ENCODE assay signal across 24 mouse cellular contexts in the genomic region with DNA sequence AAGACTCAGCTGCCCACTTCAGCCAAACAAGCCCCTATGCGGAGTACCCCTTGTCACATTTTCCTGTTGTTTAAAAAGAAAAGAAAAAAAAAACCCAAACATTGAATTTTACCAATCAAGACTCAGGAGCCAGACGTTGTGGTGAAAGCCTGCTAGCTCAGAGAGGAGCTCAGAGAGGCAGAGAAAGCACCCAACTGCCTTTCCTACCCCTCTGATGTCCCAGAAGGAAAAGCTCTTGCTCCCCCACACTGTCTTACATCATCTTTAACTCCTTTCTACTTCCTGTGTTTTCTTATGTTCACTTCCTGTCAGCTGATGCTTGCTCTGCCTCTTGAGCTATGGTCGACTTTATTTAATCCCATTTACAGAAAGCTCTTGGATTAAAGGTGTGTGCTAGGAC. TPM values are rescaled to one million over a fixed set of nuclear protein-coding genes. Genes with fewer than 3 reads are reported as not detected.
DNase-seq lines count a peak whose midpoint lies in the region; ATAC-seq and TF ChIP-seq lines count a peak whose summit lies in the region.
"Had no signal": no experiment of that assay in that cellular context is flagged by ENCODE, and none has a peak within 500 bp of the region (broad histone marks: within the 10 kb centered on the region; RNA-seq: fewer than 3 reads in every experiment).

No protein-coding gene starts in this region.

- TF ChIP-seq RAD21 in MEL (IDR thresholded peaks at IDR 0.05; ENCODE audit: low read depth, low read length) = no peak

- H3K9ac ChIP-seq in MEL (ENCODE audit: control insufficient read depth, low read depth, low read length, poor library complexity, severe bottlenecking) = no peak overlapping the region
- H3K9ac ChIP-seq: forebrain, postnatal 0 days; heart, embryonic 12.5 days; heart, embryonic 15.5 days; hindbrain, embryonic 13.5 days; intestine, embryonic 15.5 days had no signal

- no peak overlapping the region for H3K4me3 ChIP-seq in MEL (ENCODE audit: control insufficient read depth in 1 of 2, insufficient read depth in 1 of 2, low read depth in 2 of 2, low read length in 2 of 2)
- H3K4me3 ChIP-seq: heart, embryonic 12.5 days; heart, embryonic 15.5 days; hindbrain, embryonic 10.5 days; hindbrain, embryonic 13.5 days; intestine, embryonic 15.5 days had no signal

- ATAC-seq in megakaryocyte progenitor cell, adult 5-6 weeks (replicated peaks; ENCODE audit: poor library complexity) = peak; percentile 41; the same call in 1 of the 2 replicates
- ATAC-seq: forebrain, embryonic 14.5 days; forebrain, postnatal 0 days; hindbrain, embryonic 16.5 days; intestine, embryonic 15.5 days; Patski had no signal

- H3K27ac ChIP-seq in MEL (ENCODE audit: control insufficient read depth, low read depth, low read length) = no peak overlapping the region
- H3K27ac ChIP-seq: heart, embryonic 15.5 days; hindbrain, embryonic 10.5 days; hindbrain, embryonic 13.5 days; intestine, embryonic 15.5 days had no signal

- no peak for TF ChIP-seq EP300 in MEL (IDR thresholded peaks at IDR 0.05; ENCODE audit: low read depth in 1 of 2, low read length in 2 of 2)

- H3K36me3 ChIP-seq in MEL (ENCODE audit: control insufficient read depth in 1 of 2, insufficient read depth in 2 of 2, low read length in 2 of 2) = peaks cover 0 to 4% of the 10 kb centered on the region in 2 experiments; a peak in 1 of 4 replicates
- H3K36me3 ChIP-seq: heart, embryonic 12.5 days; heart, embryonic 15.5 days; hindbrain, embryonic 10.5 days; hindbrain, embryonic 13.5 days; intestine, embryonic 15.5 days had no signal

- H3K4me1 ChIP-seq in MEL (ENCODE audit: control insufficient read depth in 1 of 2, insufficient read depth in 2 of 2, low read length in 2 of 2) = 0 out of 4 replicates have a peak, but pooled peaks cover 0 to 6% of the 10 kb centered on the region in 2 experiments
- H3K4me1 ChIP-seq: heart, embryonic 12.5 days; heart, embryonic 15.5 days; hindbrain, embryonic 10.5 days; hindbrain, embryonic 13.5 days; intestine, embryonic 15.5 days had no signal

- DNase-seq in 3T3-L1 (ENCODE audit: low read depth, low spot score) = peak; percentile 17
- peak; percentile 66 for DNase-seq in 416B (ENCODE audit: low read depth)
- DNase-seq in MEL (ENCODE audit: low read depth, low spot score) = no peak
- DNase-seq in testis, postnatal 14 days (ENCODE audit: low spot score) = no peak
- DNase-seq in T-cell, adult 2 months (ENCODE audit: low spot score) = no peak
- no peak for DNase-seq in testis, postnatal 10 days (ENCODE audit: low spot score)
- DNase-seq: B cell, adult 2 months; cerebellum, adult 11-12 months; cerebellum, adult 9-10 months; cerebellum, postnatal 14 days; forebrain, postnatal 0 days; gastrocnemius, postnatal 25 days; heart, postnatal 10 days; heart, postnatal 36 days had no signal

- TF ChIP-seq POLR2A in MEL (IDR thresholded peaks at IDR 0.05; ENCODE audit: control insufficient read depth in 1 of 2, insufficient read depth in 1 of 2, low read depth in 1 of 2, low read length in 2 of 2, poor library complexity in 1 of 2) = no peak

- H3K79me2 ChIP-seq in MEL (ENCODE audit: control insufficient read depth, insufficient read depth, low read length, poor library complexity) = no peaks in the 10 kb centered on the region

- H3K9me3 ChIP-seq in MEL (replicated peaks; ENCODE audit: insufficient read depth, low read length) = no peaks in the 10 kb centered on the region
- H3K9me3 ChIP-seq: heart, embryonic 12.5 days; hindbrain, embryonic 10.5 days; hindbrain, embryonic 13.5 days; intestine, embryonic 15.5 days had no signal

- no peak for TF ChIP-seq CTCF in MEL (IDR thresholded peaks at IDR 0.05 in 2 of 3, conservative IDR thresholded peaks at IDR 0.05 in 1 of 3; ENCODE audit: control insufficient read depth in 1 of 3, insufficient read depth in 1 of 3, low read depth in 2 of 3, low read length in 3 of 3, poor library complexity in 1 of 3, severe bottlenecking in 1 of 3)

- no peaks in the 10 kb centered on the region; a peak in 1 of 4 replicates for H3K27me3 ChIP-seq in MEL (ENCODE audit: control insufficient read depth in 1 of 2, insufficient read depth in 2 of 2, low read length in 2 of 2)
- H3K27me3 ChIP-seq: heart, embryonic 12.5 days; heart, embryonic 15.5 days; hindbrain, embryonic 13.5 days; intestine, embryonic 15.5 days had no signal

TF ChIP-seq in MEL, 35 proteins besides CTCF, POLR2A, EP300 and RAD21:
- TF ChIP-seq JUND (IDR thresholded peaks at IDR 0.05; ENCODE audit: low read depth, low read length) (no peak), USF1 (IDR thresholded peaks at IDR 0.05; ENCODE audit: low read depth, low read length) (peak; percentile 31; the same call in 1 of the 2 replicates)
TF ChIP-seq in MEL: peak in this region for 1.

RNA-seq across cellular contexts. Expression of gene Tnfrsf8, which starts 8.7 kb away (rescaled TPM):
- not detected in 2 replicates for total RNA-seq in MEL (2012; rRNA removed)
- not detected for polyA plus RNA-seq in MEL (2012; ENCODE audit: insufficient read depth in 1 of 2, insufficient read length in 2 of 2, low read depth in 1 of 2, low replicate concordance in 2 of 2, missing spikeins in 1 of 2)
- total RNA-seq in megakaryocyte progenitor cell, adult 5-6 weeks (2015) = 1.4 TPM in 2 replicates
- 0.74 and 1.1 TPM in 2 replicates for total RNA-seq in megakaryocyte progenitor cell, adult 5-6 weeks (2017)
- polyA plus RNA-seq: forebrain, embryonic 11.5 days; heart, embryonic 12.5 days had no signal

Comparison
In these comparisons a context has a peak if more than half of its experiments do, and no peak if none do; other contexts are left out.
1. DNase-seq: peak in 3T3-L1 (single experiment) and 416B (single experiment); none in MEL (single experiment), testis, postnatal 14 days (single experiment), T-cell, adult 2 months (single experiment) and testis, postnatal 10 days (single experiment).